Mouse (Mus musculus) retina, postnatal 7 days (tissue): ENCODE measurements around the gene Canx.
"Not testable (repeated sequence)": the region's sequence is repeated elsewhere in the genome, so short reads cannot be mapped to it uniquely, and the experiment has no call there.

Experiments used
- DNase-seq: peaks from one replicate; pipeline ENCODE4 v3.0.0-alpha.2; 2012; ENCODE audit warnings: low read depth, low spot score

Canx gene

GRCm38 (mm10) chr11:50325496-50326301, at the start of gene Canx:
TSS of gene Canx (minus strand) at chr11:50325673.
- DNase-seq = peak; percentile 98

- no peak for DNase-seq
These were observed 49.0 kb upstream of the Canx start for GRCm38 (mm10) chr11:50374286-50375015.

- no peak for DNase-seq
These were observed 48.1 kb upstream of the Canx start for GRCm38 (mm10) chr11:50373621-50374020.

GRCm38 (mm10) chr11:50373086-50373485, 47.6 kb upstream of the Canx start:
- no peak for DNase-seq

- DNase-seq = no peak
These were observed 46.4 kb upstream of the Canx start for GRCm38 (mm10) chr11:50371911-50372310.

- DNase-seq = peak; percentile 38
These were observed 45.9 kb upstream of the Canx start for GRCm38 (mm10) chr11:50371399-50371841.

- DNase-seq = no peak
These were observed 45.5 kb upstream of the Canx start for GRCm38 (mm10) chr11:50370969-50371368.

- DNase-seq = no peak
These were observed 44.0 kb upstream of the Canx start for GRCm38 (mm10) chr11:50369360-50369911.

GRCm38 (mm10) chr11:50367531-50367930, 42.1 kb upstream of the Canx start:
- no peak for DNase-seq

- no peak for DNase-seq
These were observed 39.8 kb upstream of the Canx start for GRCm38 (mm10) chr11:50365322-50365721.

GRCm38 (mm10) chr11:50364548-50364947, 39.1 kb upstream of the Canx start:
- DNase-seq = peak; percentile 68

- not testable (repeated sequence) for DNase-seq
These were observed 35.8 kb upstream of the Canx start for GRCm38 (mm10) chr11:50361282-50361681.

- peak; percentile 46 for DNase-seq
These were observed 33.7 kb upstream of the Canx start for GRCm38 (mm10) chr11:50358950-50359861.

- DNase-seq = no peak
These were observed 29.9 kb upstream of the Canx start for GRCm38 (mm10) chr11:50355395-50355794.

GRCm38 (mm10) chr11:50354851-50355250, 29.4 kb upstream of the Canx start:
- no peak for DNase-seq

GRCm38 (mm10) chr11:50354162-50354561, 28.7 kb upstream of the Canx start, which contains the start of gene Cby3:
TSS of gene Cby3 (plus strand) at chr11:50354462.
- no peak for DNase-seq

GRCm38 (mm10) chr11:50352177-50352576, 26.7 kb upstream of the Canx start:
- no peak for DNase-seq

- no peak for DNase-seq
These were observed 21.0 kb upstream of the Canx start for GRCm38 (mm10) chr11:50346256-50347032.

GRCm38 (mm10) chr11:50345486-50345885, 20.0 kb upstream of the Canx start:
- no peak for DNase-seq

- DNase-seq = no peak
These were observed 11.4 kb upstream of the Canx start for GRCm38 (mm10) chr11:50336891-50337290.

- no peak for DNase-seq
These were observed 10.7 kb upstream of the Canx start for GRCm38 (mm10) chr11:50336126-50336525.
